Mouse (Mus musculus) limb, embryonic 15.5 days (tissue): ENCODE data around the gene Stpg1. TPM values are rescaled to one million over a fixed set of nuclear protein-coding genes. Genes with fewer than 3 reads are reported as not detected.

Experiments
- ATAC-seq: fragments of 200-750 bp; cut with Nextera tagmentation; 2 replicates; pipeline ENCODE4 v1.8.0; 2017; ENCODE audit warnings: low read depth, moderate TSS enrichment; ENCODE audit not compliant: insufficient number of reproducible peaks, low FRiP score, low TSS enrichment
- H3K27ac ChIP-seq: fragments of 300-500 bp; sonication (generic); 2 replicates; pipeline ENCODE4 v1.5.1; 2015; ENCODE audit warnings: moderate library complexity, mild to moderate bottlenecking, inconsistent platforms
- H3K27me3 ChIP-seq: fragments of 300-500 bp; sonication (generic); 2 replicates; pipeline ENCODE4 v1.6.1; 2015; ENCODE audit warnings: inconsistent platforms
- H3K36me3 ChIP-seq: fragments of 300-500 bp; sonication (generic); 2 replicates; pipeline ENCODE4 v1.6.1; 2015; ENCODE audit warnings: inconsistent platforms
- H3K4me1 ChIP-seq: fragments of 300-500 bp; sonication (generic); 2 replicates; pipeline ENCODE4 v1.6.1; 2015; ENCODE audit warnings: inconsistent platforms
- H3K4me2 ChIP-seq: fragments of 300-500 bp; sonication (generic); 2 replicates; pipeline ENCODE4 v1.6.1; 2015; ENCODE audit warnings: mild to moderate bottlenecking, inconsistent platforms
- H3K4me3 ChIP-seq: fragments of 300-500 bp; sonication (generic); 2 replicates; pipeline ENCODE4 v1.5.1; 2015; ENCODE audit warnings: mild to moderate bottlenecking, inconsistent platforms
- H3K9ac ChIP-seq: fragments of 300-500 bp; sonication (generic); 2 replicates; pipeline ENCODE4 v1.6.1; 2015; ENCODE audit warnings: inconsistent platforms
- H3K9me3 ChIP-seq: fragments of 300-500 bp; sonication (generic); 2 replicates; pipeline ENCODE4 v1.6.1; 2016; ENCODE audit warnings: inconsistent platforms
- WGBS: fragments of 180-500 bp; shearing (Covaris S2); methylation state at CpG from one replicate; pipeline ENCODE4 v1.1.7; 2015; 5-methylcytosine and 5-hydroxymethylcytosine counted together
- polyA plus RNA-seq: library from polyadenylated mRNA; unstranded; fragments of >200 nt; fragmentation: Nextera tagmentation; extraction: Ambion mirVana; gene quantifications from 2 replicates; pipeline ENCODE4 v1.2.1, GENCODE M21; 2015

Stpg1 gene
- polyA plus RNA-seq, 1 experiment from 2014 or later: 0.12 TPM

GRCm38 (mm10) chr4:135493691-135494520 is 684 bp upstream of the Stpg1 start:
- Histone ChIP-seq H3K36me3 (peaks cover 3% of the 10 kb centered on the region; the same call in 1 of the 2 replicates), H3K4me3 (peak overlapping the region; percentile 60), H3K27me3 (no peaks in the 10 kb centered on the region), H3K9me3 (no peaks in the 10 kb centered on the region), H3K4me2 (peak overlapping the region; percentile 91), H3K27ac (no peak overlapping the region), H3K4me1 (peaks cover 17% of the 10 kb centered on the region), H3K9ac (peak overlapping the region; percentile 10; the same call in 1 of the 2 replicates)
- ATAC-seq: no peak
- 1% methylated on average over 33 of the region's 33 CpGs for WGBS

GRCm38 (mm10) chr4:135495397-135495791 is 804 bp downstream of the Stpg1 start:
- ATAC-seq: no peak
- peak overlapping the region; percentile 60 for H3K4me3 ChIP-seq
- H3K9me3 ChIP-seq: no peaks in the 10 kb centered on the region
- H3K4me1 ChIP-seq: peaks cover 17% of the 10 kb centered on the region
- WGBS: 11% methylated on average over 9 of the region's 9 CpGs
- no peak overlapping the region for H3K9ac ChIP-seq
- H3K4me2 ChIP-seq: peak overlapping the region; percentile 91
- H3K36me3 ChIP-seq: no peaks in the 10 kb centered on the region; the same call in 1 of the 2 replicates
- H3K27me3 ChIP-seq: no peaks in the 10 kb centered on the region
- H3K27ac ChIP-seq: no peak overlapping the region

GRCm38 (mm10) chr4:135495810-135496209 is 1.2 kb downstream of the Stpg1 start:
- no peak overlapping the region for H3K9ac ChIP-seq
- WGBS: 16% methylated on average over 18 of the region's 18 CpGs
- no peaks in the 10 kb centered on the region for H3K9me3 ChIP-seq
- no peak for ATAC-seq
- no peaks in the 10 kb centered on the region; the same call in 1 of the 2 replicates for H3K36me3 ChIP-seq
- H3K27ac ChIP-seq: no peak overlapping the region
- H3K4me1 ChIP-seq: peaks cover 17% of the 10 kb centered on the region
- no peak overlapping the region for H3K4me3 ChIP-seq
- no peak overlapping the region for H3K4me2 ChIP-seq
- no peaks in the 10 kb centered on the region for H3K27me3 ChIP-seq

GRCm38 (mm10) chr4:135498136-135498535 is 3.5 kb downstream of the Stpg1 start:
- Histone ChIP-seq H3K9ac (no peak overlapping the region), H3K4me3 (no peak overlapping the region), H3K27me3 (no peaks in the 10 kb centered on the region), H3K4me2 (no peak overlapping the region), H3K36me3 (no peaks in the 10 kb centered on the region), H3K27ac (no peak overlapping the region), H3K4me1 (peaks cover 17% of the 10 kb centered on the region), H3K9me3 (no peaks in the 10 kb centered on the region)
- 84% methylated on average over 6 of the region's 6 CpGs for WGBS
- no peak for ATAC-seq

- no peaks in the 10 kb centered on the region for H3K27me3 ChIP-seq
- no peak overlapping the region for H3K27ac ChIP-seq
- WGBS: 74% methylated on average over 3 of the region's 3 CpGs
- H3K9me3 ChIP-seq: no peaks in the 10 kb centered on the region
- H3K4me3 ChIP-seq: no peak overlapping the region
- ATAC-seq: no peak
- no peaks in the 10 kb centered on the region for H3K36me3 ChIP-seq
- no peak overlapping the region for H3K4me2 ChIP-seq
- no peak overlapping the region for H3K9ac ChIP-seq
- peaks cover 9% of the 10 kb centered on the region for H3K4me1 ChIP-seq
These were observed 5.2 kb downstream of the Stpg1 start for GRCm38 (mm10) chr4:135499831-135500230.

- H3K4me3 ChIP-seq: no peak overlapping the region
- no peak for ATAC-seq
- H3K9me3 ChIP-seq: no peaks in the 10 kb centered on the region
- no peak overlapping the region for H3K27ac ChIP-seq
- H3K4me2 ChIP-seq: no peak overlapping the region
- no peaks in the 10 kb centered on the region for H3K4me1 ChIP-seq
- WGBS: 66% methylated on average over 4 of the region's 4 CpGs
- H3K9ac ChIP-seq: no peak overlapping the region
- no peaks in the 10 kb centered on the region for H3K27me3 ChIP-seq
- H3K36me3 ChIP-seq: no peaks in the 10 kb centered on the region
These were observed 7.0 kb downstream of the Stpg1 start for GRCm38 (mm10) chr4:135501587-135501986.

GRCm38 (mm10) chr4:135505794-135506193 is 11.2 kb downstream of the Stpg1 start:
- Histone ChIP-seq H3K4me1 (peaks cover 18% of the 10 kb centered on the region), H3K4me3 (no peak overlapping the region), H3K9ac (no peak overlapping the region), H3K4me2 (no peak overlapping the region), H3K9me3 (no peaks in the 10 kb centered on the region), H3K36me3 (no peaks in the 10 kb centered on the region), H3K27ac (no peak overlapping the region), H3K27me3 (no peaks in the 10 kb centered on the region)
- 76% methylated on average over 11 of the region's 11 CpGs for WGBS
- ATAC-seq: no peak

- H3K4me1 ChIP-seq: peaks cover 24% of the 10 kb centered on the region
- 12% methylated on average over 22 of the region's 22 CpGs for WGBS
- H3K4me2 ChIP-seq: peak overlapping the region; percentile 46
- H3K27ac ChIP-seq: no peak overlapping the region
- no peaks in the 10 kb centered on the region for H3K27me3 ChIP-seq
- no peak for ATAC-seq
- H3K36me3 ChIP-seq: no peaks in the 10 kb centered on the region
- H3K9me3 ChIP-seq: no peaks in the 10 kb centered on the region
- peak overlapping the region; percentile 20 for H3K4me3 ChIP-seq
- no peak overlapping the region for H3K9ac ChIP-seq
These were observed 13.2 kb downstream of the Stpg1 start for GRCm38 (mm10) chr4:135507547-135508350.

GRCm38 (mm10) chr4:135508419-135509039 is 13.9 kb downstream of the Stpg1 start:
- no peaks in the 10 kb centered on the region for H3K27me3 ChIP-seq
- 0 out of 2 replicates have a peak overlapping the region, but pooled peaks have one; percentile 14 for H3K4me3 ChIP-seq
- no peak for ATAC-seq

GRCm38 (mm10) chr4:135509515-135509914 is 14.9 kb downstream of the Stpg1 start:
- Histone ChIP-seq H3K27me3 (no peaks in the 10 kb centered on the region), H3K9ac (no peak overlapping the region), H3K36me3 (no peaks in the 10 kb centered on the region), H3K9me3 (no peaks in the 10 kb centered on the region), H3K4me1 (peaks cover 24% of the 10 kb centered on the region), H3K27ac (no peak overlapping the region), H3K4me2 (no peak overlapping the region), H3K4me3 (no peak overlapping the region)
- no peak for ATAC-seq
- 50% methylated on average over 12 of the region's 12 CpGs for WGBS

More at GRCm38 (mm10) chr4:135508419-135509039, 13.9 kb downstream of the Stpg1 start:
- peak overlapping the region; percentile 42 for H3K4me2 ChIP-seq
- H3K36me3 ChIP-seq: no peaks in the 10 kb centered on the region
- WGBS: 16% methylated on average over 13 of the region's 13 CpGs
- no peak overlapping the region for H3K9ac ChIP-seq
- peaks cover 24% of the 10 kb centered on the region for H3K4me1 ChIP-seq
- no peaks in the 10 kb centered on the region for H3K9me3 ChIP-seq
- peak overlapping the region; percentile 47; the same call in 1 of the 2 replicates for H3K27ac ChIP-seq

GRCm38 (mm10) chr4:135513865-135514264 is 19.3 kb downstream of the Stpg1 start:
- H3K4me1 ChIP-seq: peaks cover 14% of the 10 kb centered on the region
- no peaks in the 10 kb centered on the region for H3K27me3 ChIP-seq
- H3K9ac ChIP-seq: no peak overlapping the region
- ATAC-seq: no peak
- H3K4me2 ChIP-seq: no peak overlapping the region
- no peak overlapping the region for H3K4me3 ChIP-seq
- H3K9me3 ChIP-seq: no peaks in the 10 kb centered on the region
- no peaks in the 10 kb centered on the region for H3K36me3 ChIP-seq
- 79% methylated on average over 7 of the region's 7 CpGs for WGBS
- no peak overlapping the region for H3K27ac ChIP-seq
